Mouse (Mus musculus) liver, adult 2 months (tissue): ENCODE measurements around the gene Olfr573-ps1. TPM values are rescaled to one million over a fixed set of nuclear protein-coding genes. Genes with fewer than 3 reads are reported as not detected.

Experiments used
- DNase-seq: peaks from one replicate; pipeline ENCODE4 v3.0.0-alpha.2; 2011; ENCODE audit warnings: low read depth, low spot score; ENCODE audit errors: extremely low read depth
- H3K27ac ChIP-seq: fragments of 200-500 bp; replicated peaks from 2 replicates; pipeline ENCODE4 v1.5.1; 2012; ENCODE audit warnings: low read depth, mild to moderate bottlenecking, control low read depth, inconsistent platforms, low read length; ENCODE audit not compliant: insufficient read depth
- H3K27me3 ChIP-seq: fragments of 200-500 bp; 2 replicates; pipeline ENCODE4 v1.6.1; 2012; ENCODE audit warnings: mild to moderate bottlenecking, moderate library complexity, low read length, inconsistent platforms; ENCODE audit not compliant: control insufficient read depth, insufficient read depth
- H3K36me3 ChIP-seq: fragments of 200-500 bp; 2 replicates; pipeline ENCODE4 v1.6.1; 2012; ENCODE audit warnings: low read length, inconsistent platforms; ENCODE audit not compliant: control insufficient read depth, insufficient read depth
- H3K4me1 ChIP-seq: fragments of 200-500 bp; 2 replicates; pipeline ENCODE4 v1.6.1; 2011; ENCODE audit warnings: low read length; ENCODE audit not compliant: control insufficient read depth, insufficient read depth
- H3K4me3 ChIP-seq: fragments of 200-500 bp; 2 replicates; pipeline ENCODE4 v1.5.1; 2011; ENCODE audit warnings: low read depth, mild to moderate bottlenecking, control low read depth, low read length, moderate library complexity; ENCODE audit not compliant: insufficient read depth
- H3K79me2 ChIP-seq: fragments of 200-500 bp; 2 replicates; pipeline ENCODE4 v1.6.1; 2012; ENCODE audit warnings: inconsistent platforms, mild to moderate bottlenecking, low read length, moderate library complexity; ENCODE audit not compliant: control insufficient read depth, insufficient read depth
- H3K9ac ChIP-seq: fragments of 200-500 bp; 2 replicates; pipeline ENCODE4 v1.6.1; 2012; ENCODE audit warnings: low read depth, mild to moderate bottlenecking, control low read depth, inconsistent platforms, low read length
- CTCF ChIP-seq: fragments of 200-500 bp; IDR thresholded peaks from 2 replicates; pipeline ENCODE4 v1.5.1; 2011; ENCODE audit warnings: low read depth, low read length, control low read depth
- POLR2A ChIP-seq: fragments of 200-500 bp; IDR thresholded peaks from 2 replicates; pipeline ENCODE4 v1.6.1; 2011; ENCODE audit warnings: low read length, control low read depth; ENCODE audit not compliant: insufficient read depth; ENCODE audit errors: extremely low read depth
- WGBS: fragments of 180-500 bp; shearing (Covaris S2); methylation state at CpG from one replicate; pipeline ENCODE4 v1.1.7; 2018; 5-methylcytosine and 5-hydroxymethylcytosine counted together
- polyA plus RNA-seq: library from polyadenylated mRNA; depleted of rRNA; stranded (reverse); fragments of >200 nt; gene quantifications from 2 replicates; pipeline ENCODE4 v1.2.3, GENCODE M21; 2012
- total RNA-seq: library from RNA; depleted of rRNA; stranded (reverse); fragments of >200 nt; gene quantifications from 2 replicates; pipeline ENCODE4 v1.2.3, GENCODE M21; 2014

Gene Olfr573-ps1
- total and polyA plus RNA-seq, 2 experiments = not detected

DNA sequence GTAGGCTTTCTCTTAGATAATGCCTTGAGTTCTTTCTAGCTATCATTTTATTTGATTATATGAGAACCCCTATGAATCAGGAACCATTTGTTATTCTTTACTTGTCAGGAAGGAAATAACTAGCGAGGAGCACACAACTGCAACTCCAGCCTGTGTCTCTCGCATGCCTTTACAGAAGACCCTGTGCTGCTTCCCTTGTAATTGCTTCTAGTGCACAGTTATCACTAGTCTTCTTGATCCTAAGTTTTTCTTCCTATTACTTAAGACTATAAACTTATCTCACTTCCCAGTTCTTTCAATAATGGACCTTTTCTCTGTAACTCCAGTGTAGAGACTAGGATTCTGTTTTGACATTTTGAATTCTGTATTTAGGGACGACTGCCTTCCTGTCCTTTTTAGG is 15.8 kb upstream of the Olfr573-ps1 start:
- TF ChIP-seq POLR2A (no peak), CTCF (no peak)
- WGBS = 77% methylated on average over 3 of the region's 3 CpGs
- no peak overlapping the region for H3K27ac ChIP-seq

DNA sequence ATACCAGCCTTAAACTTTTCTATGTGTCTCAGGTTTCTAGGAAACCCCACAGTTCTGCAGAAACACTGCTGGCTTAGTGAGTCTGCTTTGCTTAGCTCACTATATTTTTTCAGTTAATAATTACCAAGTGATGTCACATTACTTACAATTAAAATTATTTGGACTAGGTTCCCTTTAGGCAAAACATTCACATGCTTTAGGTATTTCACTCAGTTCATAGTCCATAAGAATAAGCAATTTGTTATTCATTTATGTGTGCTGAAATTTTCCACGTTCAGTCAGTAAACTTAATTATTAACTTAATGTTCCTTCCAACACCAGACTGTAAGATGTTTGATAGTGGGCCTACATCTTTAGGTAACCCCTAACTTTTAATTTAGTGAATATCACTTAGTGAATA is 8.4 kb upstream of the Olfr573-ps1 start:
- H3K9ac ChIP-seq = no peak overlapping the region
- no peak for DNase-seq
- H3K4me3 ChIP-seq = no peak overlapping the region
- no peaks in the 10 kb centered on the region for H3K4me1 ChIP-seq
- no peaks in the 10 kb centered on the region for H3K79me2 ChIP-seq
- 29% methylated on average over 1 of the region's 1 CpGs for WGBS
- no peak overlapping the region for H3K27ac ChIP-seq
- H3K27me3 ChIP-seq = no peaks in the 10 kb centered on the region
- no peak for TF ChIP-seq CTCF
- no peak for TF ChIP-seq POLR2A
- H3K36me3 ChIP-seq = no peaks in the 10 kb centered on the region

More for the DNA sequence above, 15.8 kb upstream of the Olfr573-ps1 start:
- Histone ChIP-seq H3K36me3 (no peaks in the 10 kb centered on the region), H3K27me3 (no peaks in the 10 kb centered on the region), H3K4me1 (no peaks in the 10 kb centered on the region), H3K79me2 (no peaks in the 10 kb centered on the region), H3K9ac (no peak overlapping the region), H3K4me3 (no peak overlapping the region)
- DNase-seq = no peak

DNA sequence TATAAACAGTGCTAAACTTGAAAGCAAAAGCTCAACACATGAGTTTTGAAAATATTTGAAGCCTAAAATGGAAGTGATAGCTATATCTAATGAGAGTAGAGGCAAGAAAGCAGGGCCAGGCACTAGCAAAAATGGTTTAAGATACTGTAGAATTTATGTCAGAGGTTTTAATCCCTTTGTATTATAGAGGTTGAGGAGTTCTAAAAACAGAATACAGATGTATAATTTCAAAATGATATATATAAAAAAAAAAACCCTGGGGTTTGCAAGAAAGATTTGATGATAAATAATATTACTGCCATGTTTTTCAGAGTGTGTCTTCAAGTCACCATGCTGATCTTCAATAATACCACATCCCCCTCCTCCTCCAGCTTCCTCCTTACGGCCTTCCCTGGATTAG is 5.8 kb upstream of the Olfr573-ps1 start, which contains the start of gene Olfr574:
Gene Olfr574, plus strand, starts transcription at position 301 of the 400 bp plus-strand sequence.
- Histone ChIP-seq H3K27ac (no peak within 1 kb of the TSS), H3K9ac (no peak within 1 kb of the TSS), H3K4me3 (no peak within 1 kb of the TSS), H3K79me2 (no peaks in the 10 kb centered on the region), H3K27me3 (no peaks in the 10 kb centered on the region), H3K4me1 (no peaks in the 10 kb centered on the region), H3K36me3 (no peaks in the 10 kb centered on the region)
- 96% methylated on average over 1 of the region's 1 CpGs for WGBS
- DNase-seq = no peak
- TF ChIP-seq POLR2A = no peak
- TF ChIP-seq CTCF = no peak

DNA sequence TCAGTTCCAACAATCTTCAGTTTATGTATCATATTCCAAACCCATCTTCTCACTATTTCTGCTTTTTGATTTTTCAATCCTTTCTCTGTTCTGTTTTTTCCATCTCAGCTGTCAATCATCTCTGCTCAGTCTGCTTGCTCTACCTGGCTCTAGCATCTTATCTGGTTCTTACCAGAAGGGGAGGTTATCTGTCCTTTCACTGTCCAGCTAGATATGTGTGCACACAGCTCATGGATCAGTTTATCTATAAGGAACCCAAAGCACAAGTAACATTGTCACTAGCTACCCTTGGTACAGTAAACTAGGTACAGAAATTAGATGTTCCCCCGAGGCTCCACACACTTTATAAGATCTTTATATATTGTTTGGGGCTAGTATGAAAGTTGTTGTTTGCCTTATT is 1.0 kb upstream of the Olfr573-ps1 start:
- no peak overlapping the region for H3K27ac ChIP-seq
- H3K4me3 ChIP-seq = no peak overlapping the region
- TF ChIP-seq POLR2A = no peak
- TF ChIP-seq CTCF = no peak
- no peaks in the 10 kb centered on the region for H3K79me2 ChIP-seq
- 82% methylated on average over 1 of the region's 1 CpGs for WGBS
- no peak for DNase-seq
- H3K36me3 ChIP-seq = no peaks in the 10 kb centered on the region
- no peak overlapping the region for H3K9ac ChIP-seq
- H3K27me3 ChIP-seq = no peaks in the 10 kb centered on the region
- no peaks in the 10 kb centered on the region for H3K4me1 ChIP-seq

DNA sequence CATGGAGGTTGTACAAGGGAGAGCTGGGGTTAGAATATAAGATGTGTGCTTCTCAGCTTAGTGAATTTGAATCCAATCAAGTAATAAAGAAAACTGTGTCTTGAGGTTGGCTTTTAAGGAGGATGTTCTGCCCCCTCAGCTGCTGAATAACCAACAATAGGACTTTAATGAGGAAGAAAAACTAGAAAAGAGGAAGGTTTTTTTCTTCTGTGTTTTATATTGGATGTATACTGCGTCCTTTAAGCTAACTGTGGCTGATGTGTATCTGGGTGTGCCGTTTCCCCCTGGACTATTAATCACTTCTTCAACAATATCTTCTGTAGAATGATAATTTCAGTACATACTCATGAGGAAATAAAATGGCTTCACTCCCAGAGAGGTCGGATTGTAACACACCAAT is 15.3 kb downstream of the Olfr573-ps1 start:
- Histone ChIP-seq H3K9ac (no peak overlapping the region), H3K27me3 (no peaks in the 10 kb centered on the region), H3K36me3 (no peaks in the 10 kb centered on the region), H3K4me3 (no peak overlapping the region), H3K4me1 (no peaks in the 10 kb centered on the region), H3K27ac (no peak overlapping the region), H3K79me2 (no peaks in the 10 kb centered on the region)
- WGBS = 68% methylated on average over 3 of the region's 3 CpGs
- TF ChIP-seq POLR2A (no peak), CTCF (no peak)
- no peak for DNase-seq

DNA sequence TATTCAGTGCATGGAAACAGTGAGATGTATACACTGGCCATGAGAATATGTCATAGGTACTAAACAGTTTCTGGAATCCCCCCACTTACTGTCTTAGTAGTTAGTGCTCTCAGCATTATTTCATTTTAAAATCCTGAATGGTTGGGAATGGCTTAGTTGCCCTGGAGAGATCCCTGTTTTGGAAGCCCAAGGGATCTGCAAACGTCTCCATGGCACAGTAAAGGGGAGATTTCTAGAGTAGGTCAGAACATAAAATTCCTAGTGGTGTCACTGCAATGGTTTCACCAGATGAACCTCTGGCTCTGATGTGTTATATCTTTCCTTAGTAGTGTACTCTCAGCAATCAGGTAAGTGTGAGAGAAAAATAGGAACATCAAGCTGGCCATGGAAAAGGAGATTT is 18.3 kb downstream of the Olfr573-ps1 start, which contains the start of gene Olfr572:
Gene Olfr572, plus strand, starts transcription at position 301 of the 400 bp plus-strand sequence.
- WGBS = 50% methylated on average over 1 of the region's 1 CpGs
- no peak within 1 kb of the TSS for H3K4me3 ChIP-seq
- H3K4me1 ChIP-seq = no peaks in the 10 kb centered on the region
- H3K27ac ChIP-seq = no peak within 1 kb of the TSS
- no peak for DNase-seq
- no peaks in the 10 kb centered on the region for H3K79me2 ChIP-seq
- H3K36me3 ChIP-seq = no peaks in the 10 kb centered on the region
- no peaks in the 10 kb centered on the region for H3K27me3 ChIP-seq
- no peak within 1 kb of the TSS for H3K9ac ChIP-seq
- TF ChIP-seq CTCF (no peak), POLR2A (no peak)
